Mouse (Mus musculus) retina, embryonic 14.5 days (tissue): Measurements from ENCODE around the gene Mtx1.
"Not testable (repeated sequence)": the region's sequence is repeated elsewhere in the genome, so short reads cannot be mapped to it uniquely, and the experiment has no call there.

Source experiments
- DNase-seq: peaks from one replicate; pipeline ENCODE4 v3.0.0-alpha.2; 2015; ENCODE audit warnings: low spot score

Mtx1 gene

DNA sequence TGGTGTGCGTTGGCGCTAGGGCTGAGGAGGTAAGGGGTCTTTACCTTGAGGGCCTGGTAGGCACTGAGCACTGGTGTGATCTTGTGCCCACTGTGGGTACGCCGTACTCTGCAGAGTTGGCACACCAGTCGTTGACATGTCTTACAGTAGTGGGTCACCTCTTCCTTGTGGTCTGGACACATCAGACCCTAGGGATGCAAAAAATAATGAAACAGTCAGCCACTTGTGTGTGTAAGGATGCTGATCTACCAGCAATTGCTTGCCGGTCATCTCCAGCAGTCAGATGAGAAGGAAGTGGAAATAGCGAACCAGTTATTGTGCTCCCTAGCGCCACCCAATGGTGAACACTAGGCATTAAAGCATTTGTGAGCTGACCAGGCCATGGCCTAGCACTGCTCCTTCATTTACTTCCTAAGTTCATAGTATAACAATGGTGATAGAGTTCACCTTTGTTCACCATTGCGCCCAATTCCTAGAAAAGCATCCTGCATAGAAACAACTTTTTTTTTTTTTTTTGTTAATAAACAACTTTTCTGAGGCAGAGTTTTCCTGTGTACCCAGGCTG, 15.5 kb upstream of the Mtx1 start:
- DNase-seq, result peak; percentile 55

- no peak for DNase-seq
Observed at GRCm38 (mm10) chr3:89238494-89238893, 11.6 kb upstream of the Mtx1 start.

GRCm38 (mm10) chr3:89237682-89238081, 10.8 kb upstream of the Mtx1 start:
- no peak for DNase-seq

- no peak for DNase-seq
Observed at GRCm38 (mm10) chr3:89236516-89236915, 9.6 kb upstream of the Mtx1 start.

DNA sequence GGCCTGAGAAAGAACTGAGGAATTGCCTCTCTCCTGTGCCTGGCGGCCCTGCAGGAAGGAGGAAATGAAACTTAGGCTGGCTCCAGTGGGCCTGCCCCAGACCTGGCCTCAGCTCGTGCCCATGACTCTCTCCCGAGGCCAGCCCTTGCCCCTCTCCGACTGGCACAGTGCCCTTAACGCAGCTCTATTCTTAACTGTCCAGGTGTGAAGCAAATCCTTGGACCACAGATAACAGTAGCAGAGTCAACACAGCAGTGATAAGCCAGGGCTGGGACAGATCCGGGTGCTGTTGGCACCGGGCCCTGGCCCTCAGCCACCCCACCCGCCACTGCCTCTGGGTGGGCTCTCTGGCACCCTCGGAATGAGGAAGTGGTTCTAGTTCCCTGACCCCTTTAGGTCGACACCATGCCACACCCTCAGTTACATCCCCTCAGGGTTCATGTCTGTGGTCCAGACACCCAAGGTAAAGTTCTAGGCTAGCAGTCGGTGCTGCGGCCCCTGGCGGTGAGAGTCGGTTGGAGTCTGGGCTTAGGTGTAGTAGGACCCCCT, 6.7 kb upstream of the Mtx1 start:
- no peak for DNase-seq

GRCm38 (mm10) chr3:89232614-89233013, 5.7 kb upstream of the Mtx1 start:
- no peak for DNase-seq

DNA sequence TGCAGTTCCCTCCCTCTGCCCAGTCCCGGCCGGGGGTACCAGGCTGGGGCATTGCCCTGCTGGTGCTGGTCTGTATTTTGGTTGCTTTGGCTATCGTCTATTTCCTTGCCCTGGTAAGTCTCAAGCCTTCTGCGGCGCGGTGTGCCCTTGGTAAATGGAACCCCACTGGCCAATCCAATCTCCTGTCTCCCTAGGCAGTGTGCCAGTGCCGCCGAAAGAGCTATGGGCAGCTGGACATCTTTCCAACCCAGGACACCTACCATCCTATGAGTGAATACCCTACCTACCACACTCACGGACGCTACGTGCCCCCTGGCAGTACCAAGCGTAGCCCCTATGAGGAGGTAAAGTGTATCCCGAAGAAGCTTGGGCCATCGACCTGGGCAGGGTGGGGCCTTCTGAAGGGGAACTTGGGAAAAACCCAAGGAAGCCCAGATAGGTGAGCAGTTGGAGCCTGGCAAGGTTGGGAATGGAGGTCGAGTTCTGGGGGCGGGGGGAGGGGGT, 4.9 kb upstream of the Mtx1 start:
- no peak for DNase-seq

DNA sequence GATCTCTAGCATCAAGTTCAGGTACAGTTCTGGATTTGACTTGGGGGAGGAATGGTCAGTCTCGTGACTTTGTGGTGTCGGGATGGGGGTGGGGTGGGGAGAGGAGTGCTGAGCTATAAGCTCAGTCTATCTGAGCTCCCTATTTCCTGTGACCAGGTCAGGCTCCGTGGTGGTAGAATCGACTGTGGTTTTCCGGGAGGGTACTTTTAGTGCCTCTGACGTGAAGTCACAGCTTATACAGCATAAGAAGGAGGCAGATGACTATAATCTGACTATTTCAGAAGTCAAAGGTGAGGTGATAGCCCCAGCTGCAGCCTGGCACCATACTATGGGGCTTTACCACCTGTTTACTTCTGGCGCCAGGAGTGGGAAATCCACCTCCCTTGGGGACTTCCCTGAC, 4.5 kb upstream of the Mtx1 start:
- DNase-seq, result no peak

DNA sequence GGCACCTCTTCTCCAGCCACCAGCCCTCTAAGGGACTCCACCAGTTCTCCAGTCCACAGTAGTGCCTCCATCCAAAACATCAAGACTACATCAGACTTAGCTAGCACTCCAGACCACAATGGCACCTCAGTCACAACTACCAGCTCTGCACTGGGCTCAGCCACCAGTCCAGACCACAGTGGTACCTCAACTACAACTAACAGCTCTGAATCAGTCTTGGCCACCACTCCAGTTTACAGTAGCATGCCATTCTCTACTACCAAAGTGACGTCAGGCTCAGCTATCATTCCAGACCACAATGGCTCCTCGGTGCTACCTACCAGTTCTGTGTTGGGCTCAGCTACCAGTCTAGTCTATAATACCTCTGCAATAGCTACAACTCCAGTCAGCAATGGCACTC, 3.7 kb upstream of the Mtx1 start:
- no peak for DNase-seq

- no peak for DNase-seq
Observed at GRCm38 (mm10) chr3:89229276-89229675, 2.4 kb upstream of the Mtx1 start.

DNA sequence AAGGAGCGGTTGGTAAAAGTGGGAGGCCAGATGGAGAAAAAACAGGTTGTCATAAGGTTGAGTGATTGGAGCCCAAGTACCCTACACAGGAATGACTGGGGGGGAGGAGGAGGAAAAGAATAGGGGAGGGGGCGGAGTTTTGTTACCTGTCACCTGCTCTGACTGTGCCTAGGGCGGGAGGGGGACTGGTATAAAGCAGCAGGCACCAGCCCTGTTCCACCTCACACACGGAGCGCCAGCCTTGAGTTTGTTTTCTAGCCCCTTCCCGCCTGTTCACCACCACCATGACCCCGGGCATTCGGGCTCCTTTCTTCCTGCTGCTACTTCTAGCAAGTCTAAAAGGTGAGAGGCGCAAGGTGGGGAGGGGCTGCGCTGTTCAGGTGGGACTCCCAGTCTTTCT, 1.9 kb upstream of the Mtx1 start, which contains the start of gene Muc1:
TSS of gene Muc1 (plus strand) at position 222 of the 400 bp plus-strand sequence.
- DNase-seq, result no peak

DNA sequence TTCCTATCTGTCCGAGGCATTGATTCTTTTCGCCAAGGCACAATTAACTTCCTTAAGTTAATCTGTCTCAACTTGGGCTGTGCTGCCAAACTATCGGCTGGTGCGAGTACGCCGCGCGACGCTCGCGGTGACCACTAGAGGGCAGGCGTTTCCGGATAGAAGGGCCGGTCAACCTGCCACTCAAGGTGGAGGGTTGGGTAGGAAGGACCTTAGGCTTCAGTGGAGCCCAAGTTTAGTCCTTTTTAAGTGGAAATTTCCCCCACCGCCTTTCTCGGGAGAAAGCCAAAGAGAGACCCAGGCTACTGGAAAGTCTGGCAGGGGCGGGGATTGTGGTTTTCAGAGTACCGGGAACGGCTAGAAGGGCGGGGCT, 1.3 kb upstream of the Mtx1 start:
- DNase-seq, result peak; percentile 94

DNA sequence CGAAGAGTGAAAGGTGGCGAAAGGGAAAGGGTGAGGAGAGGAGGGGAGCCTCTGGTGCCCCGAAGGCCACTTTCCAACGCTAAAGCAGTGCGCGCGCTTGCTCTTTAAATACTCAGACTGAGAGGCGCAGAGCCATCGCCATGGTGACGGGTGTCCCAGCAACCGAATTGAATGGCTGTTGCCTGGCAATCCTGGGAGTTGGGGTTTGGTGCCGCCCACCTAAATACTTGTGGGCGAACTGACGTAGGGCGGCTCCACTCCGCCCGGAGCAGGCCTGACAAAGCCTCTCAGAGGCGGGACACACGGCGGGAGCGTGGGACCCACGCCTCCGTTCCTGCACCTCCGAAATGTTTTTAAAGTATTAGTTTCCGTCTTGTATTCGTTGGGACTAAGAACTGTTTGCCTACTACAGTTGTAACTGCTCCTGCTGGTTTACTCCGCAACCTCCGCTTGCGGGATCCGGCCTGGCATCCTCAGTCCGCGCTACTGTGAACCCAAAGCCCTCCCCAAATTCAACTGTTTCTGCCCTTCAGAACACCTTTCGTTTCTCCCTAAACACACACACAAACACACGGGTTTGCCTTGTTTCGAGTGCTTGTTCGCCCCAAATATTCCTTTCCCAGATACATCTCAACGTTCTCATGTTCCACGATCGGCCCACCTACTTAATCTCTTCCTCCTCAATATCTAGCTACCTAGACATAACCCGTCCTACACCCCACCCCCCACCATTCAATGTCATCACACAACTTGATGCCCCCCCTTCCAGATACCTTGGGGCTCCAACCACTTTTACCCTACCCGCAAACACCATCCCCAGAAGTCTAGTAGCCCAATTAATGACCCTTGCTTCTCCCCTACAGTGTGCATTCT, 655 bp upstream of the Mtx1 start:
- DNase-seq, result peak; percentile 96

DNA sequence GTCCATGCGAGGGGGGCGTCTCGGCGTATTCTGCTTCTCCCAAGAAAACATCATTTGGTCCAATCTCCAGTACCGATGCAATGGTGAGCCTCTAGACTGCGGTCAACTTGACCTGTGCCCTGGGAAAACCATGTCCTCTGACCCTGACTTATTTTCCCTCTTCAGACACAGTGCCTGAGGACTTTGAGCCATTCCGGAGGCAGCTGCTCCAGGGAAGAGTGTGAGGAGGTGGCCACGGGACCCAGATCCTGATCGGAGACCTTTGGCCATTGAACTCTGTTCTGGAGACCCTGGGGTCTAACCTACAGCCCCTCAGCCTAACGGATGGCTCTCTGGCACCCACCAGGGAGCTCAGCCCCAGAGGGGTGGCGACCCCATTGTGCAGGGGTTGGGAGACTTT, 527 bp downstream of the Mtx1 start:
- no peak for DNase-seq

DNA sequence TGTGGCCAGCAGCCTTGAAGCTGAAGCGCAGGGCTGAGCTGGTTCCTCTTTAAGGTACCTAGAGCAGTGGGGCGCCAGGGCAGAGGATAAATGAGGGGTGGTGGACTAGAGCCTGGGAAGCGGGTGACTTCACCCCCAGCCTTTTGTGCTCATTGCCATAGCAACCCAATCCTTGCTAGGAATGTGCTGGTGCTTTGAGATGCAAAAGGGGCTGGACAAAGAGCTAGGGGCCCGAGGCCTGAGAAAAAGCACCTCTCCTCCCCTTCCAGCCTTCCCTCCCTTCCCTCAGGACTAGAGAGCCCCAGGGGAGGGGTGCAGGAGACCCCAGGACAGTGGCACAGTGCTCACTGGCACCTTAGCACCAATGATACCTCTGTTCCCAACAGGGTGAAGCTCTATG, 970 bp downstream of the Mtx1 start:
- peak; percentile 75 for DNase-seq

- peak; percentile 16 for DNase-seq
Observed at GRCm38 (mm10) chr3:89225321-89225815, 1.5 kb downstream of the Mtx1 start.

GRCm38 (mm10) chr3:89224796-89225195, 2.1 kb downstream of the Mtx1 start:
- DNase-seq, result peak; percentile 15

DNA sequence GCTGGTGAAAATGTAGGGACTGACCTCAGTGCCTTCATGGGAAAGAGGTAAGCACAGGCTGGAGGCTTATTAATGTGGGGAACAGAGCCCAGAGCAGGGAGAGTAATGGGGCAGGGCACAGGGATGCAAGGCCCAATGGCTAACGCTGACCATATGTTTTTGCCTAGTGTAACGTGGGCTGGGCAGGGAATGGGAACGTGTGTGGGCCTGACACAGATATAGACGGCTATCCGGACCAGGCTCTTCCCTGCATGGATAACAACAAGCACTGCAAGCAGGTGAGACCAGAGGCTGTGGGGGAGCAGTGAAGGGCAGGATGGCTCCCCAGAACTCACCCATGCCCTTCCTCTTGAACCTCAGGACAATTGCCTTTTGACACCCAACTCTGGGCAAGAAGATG, 5.7 kb downstream of the Mtx1 start:
- DNase-seq, result no peak

GRCm38 (mm10) chr3:89219546-89219945, 7.3 kb downstream of the Mtx1 start:
- no peak for DNase-seq

GRCm38 (mm10) chr3:89218271-89218670, 8.6 kb downstream of the Mtx1 start:
- no peak for DNase-seq

- not testable (repeated sequence) for DNase-seq
Observed at GRCm38 (mm10) chr3:89216407-89216806, 10.5 kb downstream of the Mtx1 start.

- peak; percentile 97 for DNase-seq
Observed at GRCm38 (mm10) chr3:89215853-89216252, 11.0 kb downstream of the Mtx1 start.
